Mouse (Mus musculus): Measurements from ENCODE around the gene Ankrd9. TPM values are rescaled to one million over a fixed set of nuclear protein-coding genes. Genes with fewer than 3 reads are reported as not detected.
A peak's percentile ranks its signal among the peaks of the same experiment; 100 is the strongest.

Gene Ankrd9
- polyA plus RNA-seq (2014; fragmentation: Nextera tagmentation; extraction: Ambion mirVana), result 9.5 and 11.5 TPM in 2 replicates

GRCm38 (mm10) chr12:110978607-110979406 is at the start of gene Ankrd9:
Gene Ankrd9, minus strand, starts transcription at chr12:110979040.
- H3K4me3 ChIP-seq (ENCODE audit: low read depth, low read length), result peak within 1 kb of the TSS; percentile 85
- no peaks in the 10 kb centered on the region for H3K4me1 ChIP-seq (ENCODE audit: control insufficient read depth, insufficient read depth, low read length)
- H3K27ac ChIP-seq (replicated peaks; ENCODE audit: low read depth, low read length), result no peak within 1 kb of the TSS
- peak within 1 kb of the TSS; percentile 82 for H3K9ac ChIP-seq (replicated peaks; ENCODE audit: low read length)
- no peaks in the 10 kb centered on the region for H3K9me3 ChIP-seq (replicated peaks; ENCODE audit: control insufficient read depth, low read length)
- ATAC-seq (replicated peaks; ENCODE audit: insufficient number of reproducible peaks, low FRiP score, low TSS enrichment, low read depth) (peak; percentile 95), DNase-seq (ENCODE audit: low spot score) (peak; percentile 98)
- under 1% methylated on average over 61 of the region's 90 CpGs for WGBS
- no peaks in the 10 kb centered on the region for H3K27me3 ChIP-seq (ENCODE audit: control insufficient read depth, insufficient read depth, low read length)
- peak within 1 kb of the TSS; percentile 98 for H3K4me2 ChIP-seq (ENCODE audit: low read depth, low read length)
- peaks cover 7% of the 10 kb centered on the region for H3K36me3 ChIP-seq (replicated peaks; ENCODE audit: control insufficient read depth, insufficient read depth, low read depth, low read length)

- Histone ChIP-seq H3K27me3 (ENCODE audit: control insufficient read depth, insufficient read depth, low read length) (no peaks in the 10 kb centered on the region), H3K4me3 (ENCODE audit: low read depth, low read length) (no peak overlapping the region), H3K4me2 (ENCODE audit: low read depth, low read length) (no peak overlapping the region), H3K9ac (replicated peaks; ENCODE audit: low read length) (no peak overlapping the region), H3K9me3 (replicated peaks; ENCODE audit: control insufficient read depth, low read length) (no peaks in the 10 kb centered on the region), H3K27ac (replicated peaks; ENCODE audit: low read depth, low read length) (no peak overlapping the region), H3K4me1 (ENCODE audit: control insufficient read depth, insufficient read depth, low read length) (no peaks in the 10 kb centered on the region), H3K36me3 (replicated peaks; ENCODE audit: control insufficient read depth, insufficient read depth, low read depth, low read length) (no peaks in the 10 kb centered on the region)
- WGBS, result 62% methylated on average over 3 of the region's 3 CpGs
- no peak for ATAC-seq (replicated peaks; ENCODE audit: insufficient number of reproducible peaks, low FRiP score, low TSS enrichment, low read depth)
- DNase-seq (ENCODE audit: low spot score), result no peak
These were observed 42.7 kb upstream of the Ankrd9 start for GRCm38 (mm10) chr12:111021577-111021976.

- H3K9ac ChIP-seq (replicated peaks; ENCODE audit: low read length), result no peak overlapping the region
- DNase-seq (ENCODE audit: low spot score) (no peak), ATAC-seq (replicated peaks; ENCODE audit: insufficient number of reproducible peaks, low FRiP score, low TSS enrichment, low read depth) (no peak)
- no peaks in the 10 kb centered on the region for H3K4me1 ChIP-seq (ENCODE audit: control insufficient read depth, insufficient read depth, low read length)
- H3K27me3 ChIP-seq (ENCODE audit: control insufficient read depth, insufficient read depth, low read length), result no peaks in the 10 kb centered on the region
- WGBS, result 19% methylated on average over 1 of the region's 1 CpGs
- H3K9me3 ChIP-seq (replicated peaks; ENCODE audit: control insufficient read depth, low read length), result no peaks in the 10 kb centered on the region
- H3K4me2 ChIP-seq (ENCODE audit: low read depth, low read length), result no peak overlapping the region
- H3K36me3 ChIP-seq (replicated peaks; ENCODE audit: control insufficient read depth, insufficient read depth, low read depth, low read length), result no peaks in the 10 kb centered on the region
- H3K4me3 ChIP-seq (ENCODE audit: low read depth, low read length), result no peak overlapping the region
- H3K27ac ChIP-seq (replicated peaks; ENCODE audit: low read depth, low read length), result no peak overlapping the region
These were observed 42.3 kb upstream of the Ankrd9 start for GRCm38 (mm10) chr12:111021138-111021537.

DNA sequence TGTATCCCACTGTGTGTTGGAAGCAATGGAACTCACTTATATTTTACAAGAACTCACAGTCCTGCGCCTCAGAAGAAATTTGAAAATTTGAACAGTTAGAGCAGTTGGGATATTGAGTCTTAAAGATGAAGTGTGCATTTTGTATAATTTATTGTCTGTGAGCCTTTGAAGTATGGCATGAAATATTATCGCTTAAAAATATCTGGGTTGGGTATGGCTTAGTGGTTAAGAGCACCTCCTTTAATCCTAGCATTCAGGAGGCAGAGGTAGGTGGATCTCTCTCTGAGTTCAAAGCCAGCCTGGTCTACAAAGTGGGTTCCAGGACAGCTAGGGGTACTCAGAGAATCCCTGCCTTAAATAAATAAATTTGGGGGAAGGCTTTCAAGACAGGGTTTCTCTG is 40.2 kb upstream of the Ankrd9 start:
- ATAC-seq (replicated peaks; ENCODE audit: insufficient number of reproducible peaks, low FRiP score, low TSS enrichment, low read depth) (no peak), DNase-seq (ENCODE audit: low spot score) (no peak)
- Histone ChIP-seq H3K9ac (replicated peaks; ENCODE audit: low read length) (no peak overlapping the region), H3K27ac (replicated peaks; ENCODE audit: low read depth, low read length) (no peak overlapping the region), H3K36me3 (replicated peaks; ENCODE audit: control insufficient read depth, insufficient read depth, low read depth, low read length) (no peaks in the 10 kb centered on the region), H3K4me1 (ENCODE audit: control insufficient read depth, insufficient read depth, low read length) (no peaks in the 10 kb centered on the region), H3K9me3 (replicated peaks; ENCODE audit: control insufficient read depth, low read length) (no peaks in the 10 kb centered on the region), H3K27me3 (ENCODE audit: control insufficient read depth, insufficient read depth, low read length) (no peaks in the 10 kb centered on the region), H3K4me3 (ENCODE audit: low read depth, low read length) (no peak overlapping the region), H3K4me2 (ENCODE audit: low read depth, low read length) (no peak overlapping the region)
- WGBS, result 91% methylated on average over 2 of the region's 2 CpGs

- WGBS, result 94% methylated on average over 11 of the region's 11 CpGs
- ATAC-seq (replicated peaks; ENCODE audit: insufficient number of reproducible peaks, low FRiP score, low TSS enrichment, low read depth) (no peak), DNase-seq (ENCODE audit: low spot score) (no peak)
- H3K27me3 ChIP-seq (ENCODE audit: control insufficient read depth, insufficient read depth, low read length), result no peaks in the 10 kb centered on the region
- H3K4me2 ChIP-seq (ENCODE audit: low read depth, low read length), result no peak overlapping the region
- H3K9ac ChIP-seq (replicated peaks; ENCODE audit: low read length), result no peak overlapping the region
- no peaks in the 10 kb centered on the region for H3K36me3 ChIP-seq (replicated peaks; ENCODE audit: control insufficient read depth, insufficient read depth, low read depth, low read length)
- no peaks in the 10 kb centered on the region for H3K9me3 ChIP-seq (replicated peaks; ENCODE audit: control insufficient read depth, low read length)
- H3K27ac ChIP-seq (replicated peaks; ENCODE audit: low read depth, low read length), result no peak overlapping the region
- H3K4me1 ChIP-seq (ENCODE audit: control insufficient read depth, insufficient read depth, low read length), result no peaks in the 10 kb centered on the region
- H3K4me3 ChIP-seq (ENCODE audit: low read depth, low read length), result no peak overlapping the region
These were observed 39.2 kb upstream of the Ankrd9 start for GRCm38 (mm10) chr12:111018068-111018467.

GRCm38 (mm10) chr12:111016807-111017206 is 38.0 kb upstream of the Ankrd9 start:
- Histone ChIP-seq H3K27ac (replicated peaks; ENCODE audit: low read depth, low read length) (no peak overlapping the region), H3K9ac (replicated peaks; ENCODE audit: low read length) (no peak overlapping the region), H3K9me3 (replicated peaks; ENCODE audit: control insufficient read depth, low read length) (no peaks in the 10 kb centered on the region), H3K4me2 (ENCODE audit: low read depth, low read length) (no peak overlapping the region), H3K36me3 (replicated peaks; ENCODE audit: control insufficient read depth, insufficient read depth, low read depth, low read length) (no peaks in the 10 kb centered on the region), H3K4me3 (ENCODE audit: low read depth, low read length) (no peak overlapping the region), H3K27me3 (ENCODE audit: control insufficient read depth, insufficient read depth, low read length) (no peaks in the 10 kb centered on the region), H3K4me1 (ENCODE audit: control insufficient read depth, insufficient read depth, low read length) (no peaks in the 10 kb centered on the region)
- ATAC-seq (replicated peaks; ENCODE audit: insufficient number of reproducible peaks, low FRiP score, low TSS enrichment, low read depth) (no peak), DNase-seq (ENCODE audit: low spot score) (no peak)
- WGBS, result 75% methylated on average over 3 of the region's 3 CpGs

DNA sequence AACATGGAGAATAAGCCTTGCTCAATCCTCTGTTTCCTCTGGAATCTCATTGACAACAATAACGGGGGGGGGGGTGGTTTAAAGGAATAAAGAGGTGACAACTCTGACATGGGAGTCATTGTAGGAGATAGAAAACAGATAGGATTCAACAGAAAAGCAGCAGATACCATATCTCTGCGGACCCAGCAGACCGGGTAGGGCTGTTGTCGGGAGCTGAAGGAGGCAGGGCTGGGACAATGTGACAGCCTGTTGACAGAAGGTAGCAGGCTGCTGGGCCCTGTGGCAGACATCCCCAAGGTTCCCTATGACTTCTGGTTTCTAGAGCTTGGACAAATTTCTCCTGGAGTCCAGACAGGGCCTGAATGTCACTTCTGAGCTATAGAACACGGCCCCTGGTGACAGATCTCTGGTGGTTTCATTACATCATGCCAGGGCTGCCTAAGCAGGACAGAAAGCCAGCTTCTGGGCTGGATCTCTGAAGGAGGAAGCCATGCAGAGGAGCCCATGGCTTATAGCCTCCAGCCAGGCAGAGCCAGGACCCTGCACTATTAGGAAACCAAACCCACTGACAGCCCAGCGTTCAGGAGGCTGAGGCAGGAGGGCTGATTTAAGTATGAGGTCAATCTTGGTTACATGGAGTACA is 30.9 kb upstream of the Ankrd9 start:
- no peak overlapping the region for H3K27ac ChIP-seq (replicated peaks; ENCODE audit: low read depth, low read length)
- WGBS, result 73% methylated on average over 6 of the region's 6 CpGs

More for the DNA sequence above, 30.9 kb upstream of the Ankrd9 start:
- Histone ChIP-seq H3K9me3 (replicated peaks; ENCODE audit: control insufficient read depth, low read length) (no peaks in the 10 kb centered on the region), H3K4me3 (ENCODE audit: low read depth, low read length) (no peak overlapping the region), H3K4me2 (ENCODE audit: low read depth, low read length) (no peak overlapping the region), H3K27me3 (ENCODE audit: control insufficient read depth, insufficient read depth, low read length) (no peaks in the 10 kb centered on the region), H3K4me1 (ENCODE audit: control insufficient read depth, insufficient read depth, low read length) (no peaks in the 10 kb centered on the region), H3K36me3 (replicated peaks; ENCODE audit: control insufficient read depth, insufficient read depth, low read depth, low read length) (no peaks in the 10 kb centered on the region), H3K9ac (replicated peaks; ENCODE audit: low read length) (no peak overlapping the region)
- DNase-seq (ENCODE audit: low spot score) (no peak), ATAC-seq (replicated peaks; ENCODE audit: insufficient number of reproducible peaks, low FRiP score, low TSS enrichment, low read depth) (no peak)
